Mouse (Mus musculus): Measurements from ENCODE around the gene Abhd5. TPM values are rescaled to one million over a fixed set of nuclear protein-coding genes. Genes with fewer than 3 reads are reported as not detected.

Gene Abhd5
- total and polyA plus RNA-seq, 2 experiments from 2014 or later = 28.6 to 53.3 TPM

DNA sequence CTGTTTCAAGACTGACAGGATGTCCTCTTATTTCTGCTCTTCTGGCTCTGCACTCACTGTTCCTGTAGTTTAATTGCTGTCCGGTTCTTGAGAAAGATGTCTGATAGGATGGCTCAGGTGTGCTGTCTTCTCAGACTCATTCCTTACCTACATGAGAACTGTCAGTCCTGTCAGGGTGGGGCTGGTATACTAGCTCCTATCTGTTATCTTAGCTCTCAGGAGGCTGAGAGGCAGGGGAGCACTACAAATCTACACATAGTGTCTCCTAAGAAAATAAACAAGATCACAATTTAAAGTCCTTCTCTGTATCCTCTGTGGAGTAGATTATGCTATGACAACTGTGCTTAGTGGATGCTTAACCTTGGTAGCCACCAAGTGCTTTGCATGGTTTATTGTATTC is 21.6 kb downstream of the Abhd5 start:
- DNase-seq (ENCODE audit: low spot score) (no peak), ATAC-seq (ENCODE audit: insufficient read depth, low read depth) (no peak)
- Histone ChIP-seq H3K27me3 (ENCODE audit: control insufficient read depth, insufficient read depth, low read length) (no peaks in the 10 kb centered on the region), H3K4me2 (ENCODE audit: low read depth, low read length) (no peak overlapping the region), H3K36me3 (replicated peaks; ENCODE audit: control insufficient read depth, insufficient read depth, low read length) (peaks cover 15% of the 10 kb centered on the region; the same call in 1 of the 2 replicates), H3K4me3 (ENCODE audit: low read depth, low read length) (no peak overlapping the region), H3K9me3 (replicated peaks; ENCODE audit: control insufficient read depth, low read length) (no peaks in the 10 kb centered on the region), H3K27ac (ENCODE audit: low read depth) (no peak overlapping the region), H3K4me1 (ENCODE audit: control insufficient read depth, insufficient read depth) (no peaks in the 10 kb centered on the region), H3K9ac (replicated peaks; ENCODE audit: low read depth, low read length) (no peak overlapping the region)
- TF ChIP-seq CTCF (IDR thresholded peaks at IDR 0.05; ENCODE audit: low read depth) (no peak), EP300 (IDR thresholded peaks at IDR 0.05; ENCODE audit: low read depth) (no peak)
- WGBS = 66% methylated on average over 1 of the region's 1 CpGs

- no peaks in the 10 kb centered on the region for H3K27me3 ChIP-seq (ENCODE audit: control insufficient read depth, insufficient read depth, low read length)
- no peak for TF ChIP-seq EP300 (IDR thresholded peaks at IDR 0.05; ENCODE audit: low read depth)
- no peak for TF ChIP-seq CTCF (IDR thresholded peaks at IDR 0.05; ENCODE audit: low read depth)
- H3K4me2 ChIP-seq (ENCODE audit: low read depth, low read length) = no peak overlapping the region
- DNase-seq (ENCODE audit: low spot score) (no peak), ATAC-seq (ENCODE audit: insufficient read depth, low read depth) (no peak)
- no peaks in the 10 kb centered on the region for H3K9me3 ChIP-seq (replicated peaks; ENCODE audit: control insufficient read depth, low read length)
- H3K36me3 ChIP-seq (replicated peaks; ENCODE audit: control insufficient read depth, insufficient read depth, low read length) = peaks cover 43% of the 10 kb centered on the region
- no peaks in the 10 kb centered on the region for H3K4me1 ChIP-seq (ENCODE audit: control insufficient read depth, insufficient read depth)
- H3K9ac ChIP-seq (replicated peaks; ENCODE audit: low read depth, low read length) = no peak overlapping the region
- H3K4me3 ChIP-seq (ENCODE audit: low read depth, low read length) = no peak overlapping the region
- no peak overlapping the region for H3K27ac ChIP-seq (ENCODE audit: low read depth)
- WGBS = 73% methylated on average over 6 of the region's 6 CpGs
These were observed 27.6 kb downstream of the Abhd5 start for GRCm38 (mm10) chr9:122378986-122379385.

GRCm38 (mm10) chr9:122380959-122381358 is 29.6 kb downstream of the Abhd5 start:
- Histone ChIP-seq H3K9me3 (replicated peaks; ENCODE audit: control insufficient read depth, low read length) (no peaks in the 10 kb centered on the region), H3K4me2 (ENCODE audit: low read depth, low read length) (no peak overlapping the region), H3K4me1 (ENCODE audit: control insufficient read depth, insufficient read depth) (no peaks in the 10 kb centered on the region), H3K9ac (replicated peaks; ENCODE audit: low read depth, low read length) (no peak overlapping the region), H3K27me3 (ENCODE audit: control insufficient read depth, insufficient read depth, low read length) (no peaks in the 10 kb centered on the region), H3K27ac (ENCODE audit: low read depth) (no peak overlapping the region), H3K36me3 (replicated peaks; ENCODE audit: control insufficient read depth, insufficient read depth, low read length) (peaks cover 46% of the 10 kb centered on the region), H3K4me3 (ENCODE audit: low read depth, low read length) (no peak overlapping the region)
- WGBS = 73% methylated on average over 6 of the region's 6 CpGs
- TF ChIP-seq EP300 (IDR thresholded peaks at IDR 0.05; ENCODE audit: low read depth) (no peak), CTCF (IDR thresholded peaks at IDR 0.05; ENCODE audit: low read depth) (no peak)
- DNase-seq (ENCODE audit: low spot score) (no peak), ATAC-seq (ENCODE audit: insufficient read depth, low read depth) (no peak)

GRCm38 (mm10) chr9:122382006-122382405 is 30.6 kb downstream of the Abhd5 start:
- no peak overlapping the region for H3K4me2 ChIP-seq (ENCODE audit: low read depth, low read length)
- no peak overlapping the region for H3K4me3 ChIP-seq (ENCODE audit: low read depth, low read length)
- no peaks in the 10 kb centered on the region for H3K27me3 ChIP-seq (ENCODE audit: control insufficient read depth, insufficient read depth, low read length)
- no peak overlapping the region for H3K9ac ChIP-seq (replicated peaks; ENCODE audit: low read depth, low read length)
- no peaks in the 10 kb centered on the region for H3K4me1 ChIP-seq (ENCODE audit: control insufficient read depth, insufficient read depth)
- H3K36me3 ChIP-seq (replicated peaks; ENCODE audit: control insufficient read depth, insufficient read depth, low read length) = peaks cover 37% of the 10 kb centered on the region
- TF ChIP-seq EP300 (IDR thresholded peaks at IDR 0.05; ENCODE audit: low read depth) (no peak), CTCF (IDR thresholded peaks at IDR 0.05; ENCODE audit: low read depth) (no peak)
- 86% methylated on average over 6 of the region's 6 CpGs for WGBS
- ATAC-seq (ENCODE audit: insufficient read depth, low read depth) (no peak), DNase-seq (ENCODE audit: low spot score) (no peak)
- H3K27ac ChIP-seq (ENCODE audit: low read depth) = no peak overlapping the region
- H3K9me3 ChIP-seq (replicated peaks; ENCODE audit: control insufficient read depth, low read length) = no peaks in the 10 kb centered on the region

DNA sequence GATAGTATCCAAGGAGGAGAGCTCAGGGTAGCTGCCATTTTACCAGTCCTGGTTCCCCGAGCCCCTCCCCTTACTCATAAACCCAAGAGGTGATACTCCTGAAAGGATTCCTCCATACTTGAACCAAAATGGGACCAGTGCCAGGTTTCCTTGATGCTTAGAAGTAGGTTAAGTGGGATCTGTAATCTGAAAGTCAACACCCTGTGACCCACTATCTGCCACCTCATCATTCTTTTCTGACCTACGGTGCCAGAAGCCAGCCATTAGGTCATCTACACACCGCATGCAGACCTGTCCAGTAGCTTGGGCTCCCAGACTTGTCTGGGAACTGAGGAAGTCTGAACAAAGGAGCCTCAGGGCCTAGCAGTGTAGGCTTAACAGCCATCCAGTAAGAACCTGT is 34.6 kb downstream of the Abhd5 start:
- ATAC-seq (ENCODE audit: insufficient read depth, low read depth) = no peak
- Histone ChIP-seq H3K36me3 (replicated peaks; ENCODE audit: control insufficient read depth, insufficient read depth, low read length) (peaks cover 10% of the 10 kb centered on the region), H3K9me3 (replicated peaks; ENCODE audit: control insufficient read depth, low read length) (no peaks in the 10 kb centered on the region), H3K27me3 (ENCODE audit: control insufficient read depth, insufficient read depth, low read length) (no peaks in the 10 kb centered on the region), H3K4me3 (ENCODE audit: low read depth, low read length) (no peak overlapping the region), H3K4me2 (ENCODE audit: low read depth, low read length) (no peak overlapping the region), H3K27ac (ENCODE audit: low read depth) (no peak overlapping the region), H3K4me1 (ENCODE audit: control insufficient read depth, insufficient read depth) (no peaks in the 10 kb centered on the region), H3K9ac (replicated peaks; ENCODE audit: low read depth, low read length) (no peak overlapping the region)
- 52% methylated on average over 3 of the region's 3 CpGs for WGBS
- TF ChIP-seq CTCF (IDR thresholded peaks at IDR 0.05; ENCODE audit: low read depth) (no peak), EP300 (IDR thresholded peaks at IDR 0.05; ENCODE audit: low read depth) (no peak)
- no peak for DNase-seq (ENCODE audit: low spot score)

DNA sequence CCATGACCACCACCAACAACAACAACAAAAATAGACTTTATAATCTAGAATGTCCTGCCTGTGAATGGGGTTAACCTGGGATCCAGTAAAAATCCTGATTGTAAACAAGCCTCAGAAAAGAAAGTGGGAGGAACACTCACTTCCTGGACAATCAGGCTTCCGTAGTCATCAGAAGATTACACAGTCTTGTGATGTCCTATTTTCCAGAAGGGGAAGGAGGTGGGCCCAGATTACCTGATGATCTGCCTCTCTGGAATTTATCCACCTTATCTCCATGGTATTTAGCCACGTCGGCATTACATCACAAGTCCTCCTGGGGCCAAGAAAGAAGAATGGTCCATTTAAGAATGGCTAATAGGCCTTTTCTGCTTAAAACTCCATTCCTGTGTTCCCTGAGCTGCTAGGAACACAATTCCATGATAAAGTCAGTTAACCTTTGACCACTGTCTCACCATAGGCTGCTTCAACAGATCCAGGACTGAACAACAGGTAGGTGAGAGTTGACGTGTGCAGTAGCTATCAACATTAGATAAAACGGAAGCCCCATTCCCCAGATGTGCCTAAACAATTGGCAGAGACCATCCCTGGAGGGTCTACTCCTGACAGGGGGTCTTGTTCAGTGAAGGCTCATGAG is 38.0 kb downstream of the Abhd5 start:
- H3K27me3 ChIP-seq (ENCODE audit: control insufficient read depth, insufficient read depth, low read length) = no peaks in the 10 kb centered on the region
- H3K36me3 ChIP-seq (replicated peaks; ENCODE audit: control insufficient read depth, insufficient read depth, low read length) = no peaks in the 10 kb centered on the region
- H3K4me3 ChIP-seq (ENCODE audit: low read depth, low read length) = no peak overlapping the region
- no peaks in the 10 kb centered on the region for H3K4me1 ChIP-seq (ENCODE audit: control insufficient read depth, insufficient read depth)
- H3K4me2 ChIP-seq (ENCODE audit: low read depth, low read length) = no peak overlapping the region
- WGBS = 45% methylated on average over 5 of the region's 5 CpGs
- H3K9me3 ChIP-seq (replicated peaks; ENCODE audit: control insufficient read depth, low read length) = no peaks in the 10 kb centered on the region
- TF ChIP-seq EP300 (IDR thresholded peaks at IDR 0.05; ENCODE audit: low read depth) (no peak), CTCF (IDR thresholded peaks at IDR 0.05; ENCODE audit: low read depth) (no peak)
- DNase-seq (ENCODE audit: low spot score) = no peak
- no peak overlapping the region for H3K27ac ChIP-seq (ENCODE audit: low read depth)
- H3K9ac ChIP-seq (replicated peaks; ENCODE audit: low read depth, low read length) = no peak overlapping the region
- no peak; the same call in 1 of the 2 replicates for ATAC-seq (ENCODE audit: insufficient read depth, low read depth)

All from heart, postnatal 0 days (tissue).